Mouse (Mus musculus) embryonic fibroblast, embryonic 13.5 days (primary cell): ENCODE data around the gene Stox2.

ENCODE experiments used
- CTCF ChIP-seq: IDR thresholded peaks from 2 replicates; pipeline ENCODE4 v1.5.1; 2011; ENCODE audit warnings: mild to moderate bottlenecking, control low read depth, low read length, moderate library complexity, borderline replicate concordance; ENCODE audit not compliant: insufficient read depth
- POLR2A ChIP-seq: IDR thresholded peaks from 2 replicates; pipeline ENCODE4 v1.6.1; 2011; ENCODE audit warnings: low read depth, mild to moderate bottlenecking, control low read depth, low read length, moderate library complexity

GRCm38 (mm10) chr8:47373757-47374156, 72.4 kb downstream of the Stox2 start:
- TF ChIP-seq CTCF (no peak), POLR2A (no peak)
